Mouse (Mus musculus) MEL (cell line): ENCODE results near the gene Akap13. TPM values are rescaled to one million over a fixed set of nuclear protein-coding genes. Genes with fewer than 3 reads are reported as not detected.
A peak's percentile ranks its signal among the peaks of the same experiment; 100 is the strongest.

Experiments
- DNase-seq: peaks from one replicate; pipeline ENCODE4 v3.0.0; 2011; ENCODE audit warnings: low read depth, low spot score
- H3K27ac ChIP-seq: 2 replicates; pipeline ENCODE4 v1.5.1; 2012; ENCODE audit warnings: low read depth, mild to moderate bottlenecking, control low read depth, low read length, moderate library complexity; ENCODE audit not compliant: control insufficient read depth
- H3K27me3 ChIP-seq, 2 experiments: fragments of 150-350 bp in 1 of 2; sonication (generic) in 1 of 2; 2 replicates each; pipeline ENCODE4 v1.6.1; 2012; ENCODE audit warnings: low read length in 2 of 2, mild to moderate bottlenecking in 2 of 2, improper control_type of control experiment in 1 of 2, moderate library complexity in 1 of 2; ENCODE audit not compliant: insufficient read depth in 2 of 2, control insufficient read depth in 1 of 2
- H3K36me3 ChIP-seq, 2 experiments: 2 replicates each; pipeline ENCODE4 v1.6.1; 2012 to 2014; ENCODE audit warnings: low read length in 2 of 2, improper control_type of control experiment in 1 of 2, inconsistent platforms in 1 of 2, mild to moderate bottlenecking in 1 of 2; ENCODE audit not compliant: insufficient read depth in 2 of 2, control insufficient read depth in 1 of 2
- H3K4me1 ChIP-seq, 2 experiments: fragments of 150-350 bp in 1 of 2; sonication (generic) in 1 of 2; 2 replicates each; pipeline ENCODE4 v1.6.1; 2012; ENCODE audit warnings: low read length in 2 of 2, improper control_type of control experiment in 1 of 2, mild to moderate bottlenecking in 1 of 2; ENCODE audit not compliant: insufficient read depth in 2 of 2, control insufficient read depth in 1 of 2
- H3K4me3 ChIP-seq, 2 experiments: fragments of 150-350 bp in 1 of 2; sonication (generic) in 1 of 2; 2 replicates each; pipeline ENCODE4 v1.5.1; 2012; ENCODE audit warnings: low read depth in 2 of 2, low read length in 2 of 2, mild to moderate bottlenecking in 2 of 2, moderate library complexity in 2 of 2, control low read depth in 1 of 2, improper control_type of control experiment in 1 of 2; ENCODE audit not compliant: control insufficient read depth in 1 of 2, insufficient read depth in 1 of 2
- H3K79me2 ChIP-seq: 2 replicates; pipeline ENCODE4 v1.6.1; 2012; ENCODE audit warnings: mild to moderate bottlenecking, low read length, moderate library complexity; ENCODE audit not compliant: control insufficient read depth, poor library complexity, insufficient read depth
- H3K9ac ChIP-seq: 2 replicates; pipeline ENCODE4 v1.6.1; 2012; ENCODE audit warnings: low read depth, mild to moderate bottlenecking, control low read depth, low read length, moderate library complexity; ENCODE audit not compliant: control insufficient read depth, poor library complexity, severe bottlenecking
- H3K9me3 ChIP-seq: fragments of 150-350 bp; sonication (generic); replicated peaks from 2 replicates; pipeline ENCODE4 v1.6.1; 2012; ENCODE audit warnings: mild to moderate bottlenecking, low read length, improper control_type of control experiment, moderate library complexity; ENCODE audit not compliant: insufficient read depth
- BHLHE40 ChIP-seq: IDR thresholded peaks from 2 replicates; pipeline ENCODE4 v1.6.1; 2012; ENCODE audit warnings: low read depth, mild to moderate bottlenecking, inconsistent platforms, low read length, improper control_type of control experiment, borderline replicate concordance
- CHD1 ChIP-seq: IDR thresholded peaks from 2 replicates; pipeline ENCODE4 v1.6.1; 2012; ENCODE audit warnings: low read depth, mild to moderate bottlenecking, inconsistent platforms, low read length, improper control_type of control experiment
- CTCF ChIP-seq, 3 experiments: IDR thresholded peaks in 2 of 3; conservative IDR thresholded peaks in 1 of 3; 2 replicates each; pipeline ENCODE4 v1.5.1; 2011 to 2012; ENCODE audit warnings: low read length in 3 of 3, low read depth in 2 of 3, mild to moderate bottlenecking in 2 of 3, improper control_type of control experiment in 1 of 3, inconsistent platforms in 1 of 3, mixed read lengths in 1 of 3, moderate library complexity in 1 of 3; ENCODE audit not compliant: control insufficient read depth in 1 of 3, insufficient read depth in 1 of 3, poor library complexity in 1 of 3, severe bottlenecking in 1 of 3
- E2F4 ChIP-seq: IDR thresholded peaks from 2 replicates; pipeline ENCODE4 v1.6.1; 2011; ENCODE audit warnings: low read depth, low read length, improper control_type of control experiment, borderline replicate concordance
- EP300 ChIP-seq, 2 experiments: IDR thresholded peaks; 2 replicates each; pipeline ENCODE4 v1.6.1; 2011; ENCODE audit warnings: improper control_type of control experiment in 2 of 2, low read length in 2 of 2, low read depth in 1 of 2, mild to moderate bottlenecking in 1 of 2
- ETS1 ChIP-seq: IDR thresholded peaks from 2 replicates; pipeline ENCODE4 v1.6.1; 2012; ENCODE audit warnings: low read depth, mild to moderate bottlenecking, inconsistent platforms, low read length, improper control_type of control experiment, moderate library complexity
- GATA1 ChIP-seq: IDR thresholded peaks from 2 replicates; pipeline ENCODE4 v1.6.1; 2011; ENCODE audit warnings: low read depth, low read length, improper control_type of control experiment
- MAFK ChIP-seq: IDR thresholded peaks from 2 replicates; pipeline ENCODE4 v1.6.1; 2011; ENCODE audit warnings: low read depth, mild to moderate bottlenecking, low read length, improper control_type of control experiment, borderline replicate concordance
- MEF2A ChIP-seq: IDR thresholded peaks from 2 replicates; pipeline ENCODE4 v1.6.1; 2014; ENCODE audit warnings: low read depth, mild to moderate bottlenecking, inconsistent platforms, low read length, improper control_type of control experiment; ENCODE audit not compliant: poor library complexity, insufficient replicate concordance, severe bottlenecking; ENCODE audit errors: extremely low read depth
- MYC ChIP-seq: IDR thresholded peaks from 2 replicates; pipeline ENCODE4 v1.6.1; 2011; ENCODE audit warnings: low read depth, mild to moderate bottlenecking, low read length, improper control_type of control experiment, moderate library complexity
- NRF1 ChIP-seq: IDR thresholded peaks from 2 replicates; pipeline ENCODE4 v1.6.1; 2014; ENCODE audit warnings: low read depth, mild to moderate bottlenecking, inconsistent platforms, low read length, improper control_type of control experiment, moderate library complexity; ENCODE audit not compliant: poor library complexity, insufficient read depth, severe bottlenecking
- POLR2A ChIP-seq, 2 experiments: IDR thresholded peaks; 2 replicates each; pipeline ENCODE4 v1.6.1; 2011 to 2012; ENCODE audit warnings: low read length in 2 of 2, mild to moderate bottlenecking in 2 of 2, control low read depth in 1 of 2, improper control_type of control experiment in 1 of 2, low read depth in 1 of 2, moderate library complexity in 1 of 2; ENCODE audit not compliant: control insufficient read depth in 1 of 2, insufficient read depth in 1 of 2, poor library complexity in 1 of 2
- POLR2AphosphoS2 ChIP-seq: IDR thresholded peaks from 2 replicates; pipeline ENCODE4 v1.6.1; 2011; ENCODE audit warnings: low read length, improper control_type of control experiment
- POLR2AphosphoS5 ChIP-seq: IDR thresholded peaks from 2 replicates; pipeline ENCODE4 v1.6.1; 2012; ENCODE audit warnings: low read depth, borderline replicate concordance, mild to moderate bottlenecking, inconsistent platforms, low read length, moderate library complexity, mixed read lengths
- SIN3A ChIP-seq: IDR thresholded peaks from 2 replicates; pipeline ENCODE4 v1.6.1; 2012; ENCODE audit warnings: low read length, improper control_type of control experiment, inconsistent platforms
- USF2 ChIP-seq, 2 experiments: IDR thresholded peaks; 2 replicates each; pipeline ENCODE4 v1.6.1; 2011 to 2012; ENCODE audit warnings: improper control_type of control experiment in 2 of 2, low read length in 2 of 2, borderline replicate concordance in 1 of 2, inconsistent platforms in 1 of 2, low read depth in 1 of 2, mild to moderate bottlenecking in 1 of 2; ENCODE audit not compliant: insufficient read depth in 1 of 2
- ZKSCAN1 ChIP-seq: IDR thresholded peaks from 2 replicates; pipeline ENCODE4 v1.6.1; 2012; ENCODE audit warnings: low read depth, mild to moderate bottlenecking, inconsistent platforms, low read length, improper control_type of control experiment, moderate library complexity
- polyA plus RNA-seq, 2 experiments: library from polyadenylated mRNA; stranded (reverse) in 1 of 2; unstranded in 1 of 2; fragments of >175 nt in 1 of 2; fragments of >200 nt in 1 of 2; gene quantifications; 2 replicates each; pipeline versions ENCODE4 v1.2.1 to v1.2.4; 2012; ENCODE audit warnings: low replicate concordance in 2 of 2, low read depth in 1 of 2; ENCODE audit not compliant: insufficient read length in 2 of 2, insufficient read depth in 1 of 2, missing spikeins in 1 of 2
- total RNA-seq: library from RNA; depleted of rRNA; stranded (reverse); fragments of 300-350 nt; gene quantifications from 2 replicates; pipeline ENCODE4 v1.2.3, GENCODE M21; 2012

Gene Akap13
- total and polyA plus RNA-seq, 3 experiments = 4.1 to 4.5 TPM; not detected in 1

GRCm38 (mm10) chr7:75524789-75525569, 69.6 kb downstream of the Akap13 start:
- Histone ChIP-seq H3K36me3 (peaks cover 0 to 7% of the 10 kb centered on the region in 2 experiments; a peak in 2 of 4 replicates), H3K4me1 (peaks cover 2 to 5% of the 10 kb centered on the region in 2 experiments; a peak in 2 of 4 replicates), H3K9ac (no peak overlapping the region), H3K27me3 (no peaks in the 10 kb centered on the region), H3K9me3 (no peaks in the 10 kb centered on the region), H3K27ac (no peak overlapping the region), H3K79me2 (no peaks in the 10 kb centered on the region), H3K4me3 (no peak overlapping the region)
- peak; percentile 20 for DNase-seq
- no peak for TF ChIP-seq ZKSCAN1
- TF ChIP-seq EP300 (IDR thresholded peaks at IDR 0.05; ENCODE audit: low read depth in 1 of 2, low read length in 2 of 2) = peak; percentile 29 to 47; a peak in 3 of 4 replicates
- TF ChIP-seq GATA1 = peak; percentile 25; the same call in 1 of the 2 replicates
- TF ChIP-seq POLR2AphosphoS2 = no peak
- TF ChIP-seq ETS1 = 0 out of 2 replicates have a peak, but pooled peaks have one; percentile 18
- TF ChIP-seq MEF2A = peak; percentile 29; the same call in 1 of the 2 replicates
- TF ChIP-seq, all 39 proteins: peak for 4

GRCm38 (mm10) chr7:75525716-75526401, 70.5 kb downstream of the Akap13 start:
- H3K36me3 ChIP-seq = peaks cover 0 to 7% of the 10 kb centered on the region in 2 experiments; a peak in 2 of 4 replicates

More at GRCm38 (mm10) chr7:75525716-75526401, 70.5 kb downstream of the Akap13 start:
- H3K4me1 ChIP-seq = peaks cover 2 to 5% of the 10 kb centered on the region in 2 experiments; a peak in 2 of 4 replicates
- H3K27me3 ChIP-seq = no peaks in the 10 kb centered on the region
- no peak overlapping the region for H3K4me3 ChIP-seq
- TF ChIP-seq MYC (no peak), POLR2AphosphoS5 (no peak), POLR2A (IDR thresholded peaks at IDR 0.05; ENCODE audit: control insufficient read depth in 1 of 2, insufficient read depth in 1 of 2, low read depth in 1 of 2, low read length in 2 of 2, poor library complexity in 1 of 2) (no peak), NRF1 (no peak), E2F4 (no peak), SIN3A (no peak), CHD1 (no peak), CTCF (IDR thresholded peaks at IDR 0.05 in 2 of 3, conservative IDR thresholded peaks at IDR 0.05 in 1 of 3; ENCODE audit: control insufficient read depth in 1 of 3, insufficient read depth in 1 of 3, low read depth in 2 of 3, low read length in 3 of 3, poor library complexity in 1 of 3, severe bottlenecking in 1 of 3) (no peak), BHLHE40 (no peak), GATA1 (no peak), MAFK (no peak), USF2 (IDR thresholded peaks at IDR 0.05; ENCODE audit: borderline replicate concordance in 1 of 2, insufficient read depth in 1 of 2, low read depth in 1 of 2, low read length in 2 of 2) (no peak)
- no peaks in the 10 kb centered on the region for H3K79me2 ChIP-seq
- no peaks in the 10 kb centered on the region for H3K9me3 ChIP-seq
- no peak for DNase-seq
- no peak overlapping the region for H3K9ac ChIP-seq
- H3K27ac ChIP-seq = no peak overlapping the region
